Mouse (Mus musculus) layer of hippocampus, adult 18-20 months (tissue): Measurements from ENCODE around the gene Abcc4. TPM values are rescaled to one million over a fixed set of nuclear protein-coding genes. Genes with fewer than 3 reads are reported as not detected.

Source experiments
- DNase-seq, 2 experiments: peaks; one replicate each; pipeline ENCODE4 v3.0.0; 2022; ENCODE audit warnings: low spot score in 2 of 2
- microRNA-seq, 2 experiments: library from miRNA; unstranded; fragments of <30 nt; microRNA quantifications; one replicate each; pipeline ENCODE4 v1.2.0; 2021
- total RNA-seq, 2 experiments: library from RNA; stranded (reverse); gene quantifications; 2 replicates each; pipeline ENCODE4 v1.2.3; 2021

The Abcc4 gene
- total RNA-seq, 2 experiments from 2014 or later = 7.1 to 8.2 TPM

- peak in 1 of 2 experiments; percentile 7 for DNase-seq
Observed at GRCm38 (mm10) chr14:118437156-118437931, 268.7 kb downstream of the Abcc4 start.

- DNase-seq = peak in 1 of 2 experiments; percentile 21
Observed at GRCm38 (mm10) chr14:118436791-118437155, 269.2 kb downstream of the Abcc4 start.

DNA sequence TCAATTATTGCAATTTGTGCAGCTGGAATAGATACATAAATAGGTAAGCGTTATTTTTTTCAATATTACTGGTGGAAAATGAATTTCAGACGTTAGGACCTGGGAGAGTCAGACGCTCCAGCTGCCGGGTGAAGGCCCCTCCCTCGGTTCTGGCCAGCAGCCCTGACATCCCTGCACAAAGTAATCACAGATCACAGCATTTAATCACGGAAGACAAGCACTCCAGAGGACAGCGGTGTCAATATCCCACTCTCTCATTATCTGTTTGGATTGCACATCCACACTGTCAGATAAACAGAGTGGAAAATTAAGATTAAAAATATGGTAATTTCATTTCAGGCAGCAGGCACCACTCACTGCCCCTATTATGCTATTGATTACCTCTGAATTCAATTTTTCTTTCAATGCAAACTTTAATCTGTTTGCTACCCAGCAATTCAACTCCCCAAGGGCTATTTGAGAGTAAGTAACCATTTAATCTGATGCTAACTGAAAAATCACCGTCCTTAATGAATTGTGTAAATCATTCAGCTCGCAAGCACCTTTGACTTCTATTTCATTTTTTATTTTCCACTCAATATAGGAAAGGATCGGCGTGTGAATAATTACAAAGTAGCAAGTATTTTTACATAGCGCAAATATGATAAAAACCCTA is 270.2 kb downstream of the Abcc4 start:
- DNase-seq = no peak

- DNase-seq = no peak
Observed at GRCm38 (mm10) chr14:118434842-118435241, 271.2 kb downstream of the Abcc4 start.

DNA sequence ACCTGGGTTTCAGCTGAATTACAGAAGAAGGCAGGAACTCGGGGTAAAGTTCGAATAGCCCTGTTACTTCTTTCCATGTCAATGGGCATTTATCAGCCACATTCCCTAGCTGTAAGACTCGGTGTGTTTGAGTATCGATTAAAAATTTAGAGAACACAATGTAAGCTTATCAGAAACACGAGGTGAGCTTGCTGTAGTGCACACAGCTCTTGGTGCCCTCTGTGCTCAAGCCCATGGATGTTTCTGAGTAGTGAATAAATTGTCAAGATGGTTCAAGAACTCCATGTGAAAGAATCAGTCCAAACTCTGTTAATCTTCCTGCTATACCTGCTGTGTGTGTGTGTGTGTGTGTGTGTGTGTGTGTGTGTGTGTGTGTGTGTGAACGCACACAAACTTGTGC is 272.2 kb downstream of the Abcc4 start:
- no peak for DNase-seq

Small RNA genes lying within 50 kb of the gene (microRNA-seq; reads per million reads assigned to microRNA genes)
- gene Mir6391 = 0 reads per million in 2 experiments

Other genes starting within 250 kb of the Abcc4 start
- 10 to 100 TPM; 32.6 to 39.8 TPM for gene Cldn10, start 81.7 kb upstream of the Abcc4 start, total RNA-seq
- 100 to 1,000 TPM; 119 to 125 TPM for gene Dzip1, start 219.2 kb upstream of the Abcc4 start, total RNA-seq
- 10 to 100 TPM; 41.0 to 42.9 TPM for gene Dnajc3, start 231.8 kb upstream of the Abcc4 start, total RNA-seq